ENCODE assay signal across 10 mouse cellular contexts in the genomic region with DNA sequence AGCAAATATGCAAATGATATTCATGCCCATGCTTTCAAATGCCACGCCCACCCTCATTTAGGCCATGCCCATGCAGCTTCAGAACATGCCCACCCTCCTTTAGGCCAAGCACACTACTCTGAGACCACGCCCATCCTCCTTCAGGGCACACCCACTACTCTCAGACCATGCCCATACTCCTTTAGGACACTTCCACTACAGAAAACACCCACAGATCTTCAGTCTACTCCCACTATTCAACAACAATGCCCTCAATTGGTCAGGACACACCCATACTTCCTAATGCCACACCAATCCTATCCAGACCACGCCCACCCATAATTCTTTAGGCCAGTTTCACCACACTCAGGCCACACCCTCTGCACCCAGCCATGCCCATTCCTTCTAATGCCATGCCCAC.
A peak's percentile ranks its signal among the peaks of the same experiment; 100 is the strongest.
DNase-seq lines count a peak whose midpoint lies in the region; ATAC-seq and TF ChIP-seq lines count a peak whose summit lies in the region.
"Had no signal": no experiment of that assay in that cellular context is flagged by ENCODE, and none has a peak within 500 bp of the region (broad histone marks: within the 10 kb centered on the region; RNA-seq: fewer than 3 reads in every experiment).

No protein-coding gene starts in this region.

- TF ChIP-seq POLR2A in testis, adult 2 months (IDR thresholded peaks at IDR 0.05; ENCODE audit: control insufficient read depth, low read depth, low read length): no peak

- no peak overlapping the region for H3K9ac ChIP-seq in hindbrain, embryonic 16.5 days (ENCODE audit: low read depth, low read length)
- H3K9ac ChIP-seq: liver, embryonic 13.5 days; midbrain, embryonic 12.5 days had no signal

- H3K4me3 ChIP-seq in megakaryocyte, embryonic 14.5 days (replicated peaks): peak overlapping the region; percentile 21
- H3K4me3 ChIP-seq in testis, adult 2 months (ENCODE audit: control insufficient read depth, low read depth, low read length): peak overlapping the region; percentile 5; the same call in 1 of the 2 replicates
- H3K4me3 ChIP-seq in hindbrain, embryonic 16.5 days (ENCODE audit: low read length): no peak overlapping the region
- H3K4me3 ChIP-seq: liver, embryonic 13.5 days; midbrain, embryonic 12.5 days had no signal

- peaks cover 11% of the 10 kb centered on the region for H3K9me3 ChIP-seq in megakaryocyte, embryonic 14.5 days
- H3K9me3 ChIP-seq in hindbrain, embryonic 16.5 days (ENCODE audit: control insufficient read depth, low read length): no peaks in the 10 kb centered on the region; the same call in 1 of the 2 replicates

- peak; percentile 65 for DNase-seq in cerebellum, adult 11-12 months
- peak; percentile 28 for DNase-seq in adipocyte (ENCODE audit: low spot score)
- DNase-seq: liver, embryonic 13.5 days had no signal

- WGBS in hindbrain, embryonic 16.5 days: 98% methylated on average over 3 of the region's 3 CpGs

- TF ChIP-seq CTCF in testis, adult 2 months (IDR thresholded peaks at IDR 0.05; ENCODE audit: control insufficient read depth, insufficient read depth, insufficient replicate concordance, low read depth, low read length): no peak

- H3K27ac ChIP-seq in testis, adult 2 months (ENCODE audit: control insufficient read depth, insufficient read depth, low read depth, low read length): no peak overlapping the region
- no peak overlapping the region for H3K27ac ChIP-seq in hindbrain, embryonic 16.5 days (ENCODE audit: low read depth, low read length)
- H3K27ac ChIP-seq: liver, embryonic 13.5 days; midbrain, embryonic 12.5 days had no signal

- peaks cover 16% of the 10 kb centered on the region for H3K4me1 ChIP-seq in megakaryocyte, embryonic 14.5 days
- H3K4me1 ChIP-seq in testis, adult 2 months (ENCODE audit: control insufficient read depth, insufficient read depth, low read length): peaks cover 2% of the 10 kb centered on the region
- H3K4me1 ChIP-seq in hindbrain, embryonic 16.5 days (ENCODE audit: control insufficient read depth, insufficient read depth, low read depth, low read length): peaks cover 5% of the 10 kb centered on the region

- no peaks in the 10 kb centered on the region for H3K27me3 ChIP-seq in megakaryocyte, embryonic 14.5 days (replicated peaks)
- no peaks in the 10 kb centered on the region for H3K27me3 ChIP-seq in testis, adult 2 months (ENCODE audit: control insufficient read depth, insufficient read depth, low read length)
- H3K27me3 ChIP-seq in hindbrain, embryonic 16.5 days (replicated peaks; ENCODE audit: control insufficient read depth, insufficient read depth, low read length): no peaks in the 10 kb centered on the region
- H3K27me3 ChIP-seq: liver, embryonic 13.5 days; midbrain, embryonic 12.5 days had no signal

- H3K4me2 ChIP-seq in hindbrain, embryonic 16.5 days (ENCODE audit: low read length): no peak overlapping the region
- H3K4me2 ChIP-seq: liver, embryonic 13.5 days; midbrain, embryonic 12.5 days had no signal

- ATAC-seq in cerebellum, adult (ENCODE audit: insufficient number of reproducible peaks, low FRiP score, low TSS enrichment): no peak
- ATAC-seq in megakaryocyte, adult 5-6 weeks (ENCODE audit: poor library complexity, severe bottlenecking): no peak
- no peak for ATAC-seq in hindbrain, embryonic 16.5 days
- no peak for ATAC-seq in monocyte, adult 5-6 weeks (replicated peaks; ENCODE audit: insufficient number of reproducible peaks, low FRiP score, low TSS enrichment, poor library complexity, severe bottlenecking)

- peaks cover 3% of the 10 kb centered on the region for H3K36me3 ChIP-seq in megakaryocyte, embryonic 14.5 days (replicated peaks; ENCODE audit: low read length)
- H3K36me3 ChIP-seq in testis, adult 2 months (ENCODE audit: control insufficient read depth, insufficient read depth, low read length): no peaks in the 10 kb centered on the region
- H3K36me3 ChIP-seq in hindbrain, embryonic 16.5 days (ENCODE audit: control insufficient read depth, insufficient read depth, low read length): no peaks in the 10 kb centered on the region
- H3K36me3 ChIP-seq: liver, embryonic 13.5 days; midbrain, embryonic 12.5 days had no signal
